Mouse (Mus musculus): ENCODE results near the gene Angptl7.

Gene Angptl7

DNA sequence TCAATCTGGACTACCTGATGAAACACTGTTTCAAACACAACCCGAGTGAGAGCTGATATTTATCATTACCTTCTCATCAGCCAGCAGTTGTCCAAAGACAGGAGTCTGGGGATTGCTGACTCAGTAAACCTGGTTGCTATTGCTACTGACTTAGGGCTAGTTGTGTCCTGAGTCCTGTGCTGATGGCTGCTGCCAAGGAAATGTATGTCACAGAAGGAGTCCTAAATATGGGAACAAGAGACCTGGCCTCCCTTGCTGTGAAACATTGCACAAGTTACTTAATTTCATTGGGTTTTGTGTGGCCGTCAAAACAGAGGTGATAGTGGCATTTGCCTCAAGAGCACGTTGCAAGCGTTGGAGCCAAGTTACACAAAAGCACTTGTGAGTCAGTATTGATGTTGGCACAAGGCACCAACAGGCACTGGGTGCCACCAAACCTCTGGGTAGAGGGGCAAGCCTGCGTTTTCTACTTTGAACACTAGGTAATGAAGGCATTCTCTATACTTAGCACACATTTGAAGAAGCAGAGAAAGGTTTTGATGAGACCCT is 44.7 kb downstream of the Angptl7 start:
- DNase-seq (ENCODE audit: low spot score) = no peak

DNA sequence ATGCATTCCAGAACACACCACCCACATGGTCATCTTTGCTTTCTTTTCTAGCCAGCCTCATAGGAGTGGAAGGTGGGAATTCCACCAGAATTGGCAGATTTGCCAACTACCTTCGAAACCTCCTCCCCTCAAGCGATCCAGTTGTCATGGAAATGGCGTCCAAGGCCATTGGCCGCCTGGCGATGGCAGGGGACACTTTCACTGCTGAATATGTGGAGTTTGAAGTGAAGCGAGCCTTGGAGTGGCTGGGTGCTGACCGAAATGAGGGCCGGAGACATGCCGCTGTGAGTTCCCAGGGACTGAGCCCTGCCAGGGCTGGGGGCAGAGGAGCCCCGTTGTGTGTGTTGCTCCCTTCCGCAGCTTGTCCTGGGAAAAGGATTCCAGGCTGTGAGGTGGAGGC is 46.6 kb downstream of the Angptl7 start:
- DNase-seq (ENCODE audit: low spot score) = no peak

DNA sequence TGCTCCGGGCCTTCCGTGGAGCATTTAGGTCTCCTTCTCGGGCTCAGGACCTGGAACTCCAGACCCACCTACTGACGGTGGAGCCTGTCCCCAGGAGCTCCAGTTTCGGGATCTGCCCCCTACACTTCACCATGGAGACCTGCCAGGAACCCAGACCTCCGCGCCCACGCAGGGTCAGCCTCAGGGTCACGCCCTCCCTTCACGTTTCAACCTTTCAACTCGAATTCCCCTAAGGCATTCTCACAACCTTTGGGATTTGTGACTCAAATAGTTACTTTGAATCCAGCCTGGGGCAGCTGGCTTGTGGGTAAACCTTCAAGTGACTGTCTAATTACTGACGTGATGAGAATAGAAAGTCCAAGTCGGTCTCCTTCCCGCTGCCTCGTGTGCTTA is 51.4 kb downstream of the Angptl7 start:
- DNase-seq (ENCODE audit: low spot score) = peak; percentile 22

DNA sequence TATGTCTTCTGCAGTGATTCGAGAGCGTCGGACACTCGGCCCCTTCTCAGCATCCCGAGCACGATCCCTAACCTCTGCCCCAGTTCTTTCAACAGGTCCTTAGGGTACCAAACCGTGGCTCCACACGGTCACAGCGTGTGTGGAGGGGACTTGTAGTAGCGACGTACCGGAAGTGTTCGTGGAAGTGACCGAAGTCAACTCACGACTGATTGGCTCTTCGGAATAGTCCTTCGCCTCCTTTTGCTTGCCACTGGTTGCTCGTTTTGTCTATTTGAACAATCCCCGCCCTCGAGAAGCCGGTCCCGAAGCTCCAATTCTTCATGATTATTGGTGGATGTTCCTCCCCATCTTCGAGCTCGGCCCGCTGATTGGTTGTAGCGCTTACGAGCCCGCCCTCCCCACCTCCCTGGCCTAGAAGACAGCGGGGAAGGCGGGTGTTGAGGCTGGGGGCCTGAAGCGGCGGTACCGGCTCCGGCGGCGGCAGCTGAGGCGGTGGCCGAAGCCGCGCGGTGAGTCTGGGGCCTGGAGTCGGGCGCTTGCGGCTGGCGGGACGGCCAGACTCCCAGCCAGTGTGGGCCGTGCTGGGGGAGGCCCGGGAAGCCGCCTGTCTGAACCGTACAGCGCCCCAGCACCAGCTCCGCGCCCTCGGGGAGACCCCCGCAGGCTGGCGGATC is 51.9 kb downstream of the Angptl7 start, which contains the start of gene Mtor:
Mtor (plus strand) TSS at position 433 of the 674 bp plus-strand sequence.
- DNase-seq (ENCODE audit: low spot score) = peak; percentile 95

Measured in urinary bladder, postnatal 14 days (tissue).